Mouse (Mus musculus) hindbrain, embryonic 10.5 days (tissue): ENCODE measurements at regions not wholly inside any gene's neighbourhood (a gene's known extent, or its start where the extent isn't known, plus 50 kb on each side); places are given as distances from the start of the nearest gene placed in this dataset.

Source experiments
- DNase-seq: peaks from one replicate; pipeline ENCODE4 v3.0.0-alpha.2; 2017; ENCODE audit warnings: low spot score
- H3K27ac ChIP-seq: fragments of 300-500 bp; sonication (generic); 2 replicates; pipeline ENCODE4 v1.5.1; 2016; ENCODE audit warnings: mild to moderate bottlenecking, moderate library complexity
- H3K27me3 ChIP-seq: fragments of 300-500 bp; sonication (generic); 2 replicates; pipeline ENCODE4 v1.6.1; 2016; ENCODE audit warnings: mild to moderate bottlenecking; ENCODE audit not compliant: poor library complexity, insufficient read depth, severe bottlenecking
- H3K36me3 ChIP-seq: fragments of 300-500 bp; sonication (generic); 2 replicates; pipeline ENCODE4 v1.6.1; 2016; ENCODE audit warnings: mild to moderate bottlenecking, moderate library complexity
- H3K4me1 ChIP-seq: fragments of 300-500 bp; sonication (generic); replicated peaks from 2 replicates; pipeline ENCODE4 v1.6.1; 2016; ENCODE audit warnings: mild to moderate bottlenecking
- H3K4me3 ChIP-seq: fragments of 300-500 bp; sonication (generic); 2 replicates; pipeline ENCODE4 v1.5.1; 2016; ENCODE audit warnings: mild to moderate bottlenecking, moderate library complexity
- H3K9me3 ChIP-seq: fragments of 300-500 bp; sonication (generic); 2 replicates; pipeline ENCODE4 v1.6.1; 2016; ENCODE audit warnings: mild to moderate bottlenecking, moderate library complexity
- WGBS: fragments of 180-500 bp; shearing (Covaris S2); methylation state at CpG from one replicate; pipeline ENCODE4 v1.1.7; 2016; 5-methylcytosine and 5-hydroxymethylcytosine counted together

GRCm38 (mm10) chr13:70193270-70193669 lies 391.1 kb downstream of the Med10 start:
- 89% methylated on average over 9 of the region's 9 CpGs for WGBS
- Histone ChIP-seq H3K9me3 (no peaks in the 10 kb centered on the region), H3K27me3 (no peaks in the 10 kb centered on the region), H3K4me3 (no peak overlapping the region), H3K27ac (no peak overlapping the region), H3K36me3 (no peaks in the 10 kb centered on the region), H3K4me1 (no peaks in the 10 kb centered on the region)
- no peak for DNase-seq

- Histone ChIP-seq H3K9me3 (no peaks in the 10 kb centered on the region), H3K27me3 (no peaks in the 10 kb centered on the region), H3K4me1 (no peaks in the 10 kb centered on the region), H3K4me3 (no peak overlapping the region), H3K36me3 (no peaks in the 10 kb centered on the region), H3K27ac (no peak overlapping the region)
- DNase-seq, result no peak
- 85% methylated on average over 4 of the region's 4 CpGs for WGBS
Observed at GRCm38 (mm10) chr13:70195854-70196253, 393.7 kb downstream of the Med10 start.

GRCm38 (mm10) chr13:70198638-70199037 lies 396.4 kb downstream of the Med10 start:
- 92% methylated on average over 4 of the region's 4 CpGs for WGBS
- Histone ChIP-seq H3K4me3 (no peak overlapping the region), H3K27ac (no peak overlapping the region), H3K27me3 (no peaks in the 10 kb centered on the region), H3K9me3 (no peaks in the 10 kb centered on the region), H3K36me3 (no peaks in the 10 kb centered on the region), H3K4me1 (no peaks in the 10 kb centered on the region)
- no peak for DNase-seq

GRCm38 (mm10) chr13:70199087-70199486 lies 396.9 kb downstream of the Med10 start:
- peaks cover under 1% of the 10 kb centered on the region; the same call in 1 of the 2 replicates for H3K4me1 ChIP-seq
- H3K4me3 ChIP-seq, result no peak overlapping the region
- no peaks in the 10 kb centered on the region for H3K27me3 ChIP-seq
- H3K27ac ChIP-seq, result no peak overlapping the region
- DNase-seq, result no peak
- no peaks in the 10 kb centered on the region for H3K36me3 ChIP-seq
- WGBS, result 79% methylated on average over 1 of the region's 1 CpGs
- no peaks in the 10 kb centered on the region for H3K9me3 ChIP-seq

- Histone ChIP-seq H3K4me3 (no peak overlapping the region), H3K9me3 (no peaks in the 10 kb centered on the region), H3K27ac (no peak overlapping the region), H3K36me3 (no peaks in the 10 kb centered on the region), H3K4me1 (peaks cover 4% of the 10 kb centered on the region), H3K27me3 (no peaks in the 10 kb centered on the region)
- 48% methylated on average over 7 of the region's 7 CpGs for WGBS
- no peak for DNase-seq
Observed at GRCm38 (mm10) chr13:70205334-70205733, 403.1 kb downstream of the Med10 start.

GRCm38 (mm10) chr13:70210158-70210557 lies 408.0 kb downstream of the Med10 start:
- H3K4me3 ChIP-seq, result no peak overlapping the region
- H3K36me3 ChIP-seq, result no peaks in the 10 kb centered on the region
- 79% methylated on average over 3 of the region's 3 CpGs for WGBS
- no peaks in the 10 kb centered on the region for H3K9me3 ChIP-seq
- H3K27ac ChIP-seq, result no peak overlapping the region
- no peak for DNase-seq
- no peaks in the 10 kb centered on the region; the same call in 1 of the 2 replicates for H3K4me1 ChIP-seq
- no peaks in the 10 kb centered on the region for H3K27me3 ChIP-seq

GRCm38 (mm10) chr13:70213017-70213416 lies 410.8 kb downstream of the Med10 start:
- no peaks in the 10 kb centered on the region for H3K9me3 ChIP-seq
- no peaks in the 10 kb centered on the region for H3K27me3 ChIP-seq
- H3K4me3 ChIP-seq, result no peak overlapping the region
- no peaks in the 10 kb centered on the region for H3K36me3 ChIP-seq
- 94% methylated on average over 3 of the region's 3 CpGs for WGBS
- H3K4me1 ChIP-seq, result peaks cover 12% of the 10 kb centered on the region; the same call in 1 of the 2 replicates
- no peak overlapping the region for H3K27ac ChIP-seq
- DNase-seq, result no peak

GRCm38 (mm10) chr13:70213622-70214021 lies 411.4 kb downstream of the Med10 start:
- no peak for DNase-seq
- WGBS, result 75% methylated on average over 2 of the region's 2 CpGs
- H3K9me3 ChIP-seq, result no peaks in the 10 kb centered on the region
- no peaks in the 10 kb centered on the region for H3K36me3 ChIP-seq
- no peak overlapping the region for H3K27ac ChIP-seq
- H3K4me1 ChIP-seq, result peaks cover 12% of the 10 kb centered on the region; the same call in 1 of the 2 replicates
- H3K4me3 ChIP-seq, result no peak overlapping the region
- H3K27me3 ChIP-seq, result no peaks in the 10 kb centered on the region

- H3K36me3 ChIP-seq, result no peaks in the 10 kb centered on the region
- H3K27ac ChIP-seq, result no peak overlapping the region
- peaks cover 12% of the 10 kb centered on the region; the same call in 1 of the 2 replicates for H3K4me1 ChIP-seq
- no peaks in the 10 kb centered on the region for H3K27me3 ChIP-seq
- no peak overlapping the region for H3K4me3 ChIP-seq
- 81% methylated on average over 10 of the region's 10 CpGs for WGBS
- H3K9me3 ChIP-seq, result no peaks in the 10 kb centered on the region
- no peak for DNase-seq
Observed at GRCm38 (mm10) chr13:70214022-70214654, 411.9 kb downstream of the Med10 start.

GRCm38 (mm10) chr13:70216134-70216533 lies 413.9 kb downstream of the Med10 start:
- Histone ChIP-seq H3K4me1 (peaks cover 12% of the 10 kb centered on the region; the same call in 1 of the 2 replicates), H3K4me3 (no peak overlapping the region), H3K27me3 (no peaks in the 10 kb centered on the region), H3K27ac (no peak overlapping the region), H3K9me3 (no peaks in the 10 kb centered on the region), H3K36me3 (no peaks in the 10 kb centered on the region)
- DNase-seq, result no peak
- WGBS, result 79% methylated on average over 6 of the region's 6 CpGs

GRCm38 (mm10) chr13:70217429-70218133 lies 415.4 kb downstream of the Med10 start:
- Histone ChIP-seq H3K4me3 (no peak overlapping the region), H3K36me3 (no peaks in the 10 kb centered on the region), H3K9me3 (no peaks in the 10 kb centered on the region), H3K27me3 (no peaks in the 10 kb centered on the region), H3K27ac (peak overlapping the region; percentile 53), H3K4me1 (peaks cover 12% of the 10 kb centered on the region; the same call in 1 of the 2 replicates)
- no peak for DNase-seq
- WGBS, result 72% methylated on average over 15 of the region's 15 CpGs

GRCm38 (mm10) chr13:70223485-70223884 lies 413.9 kb downstream of the Ice1 start:
- 85% methylated on average over 5 of the region's 5 CpGs for WGBS
- no peak overlapping the region for H3K4me3 ChIP-seq
- H3K27ac ChIP-seq, result no peak overlapping the region
- no peak for DNase-seq
- H3K27me3 ChIP-seq, result no peaks in the 10 kb centered on the region
- H3K4me1 ChIP-seq, result no peaks in the 10 kb centered on the region
- no peaks in the 10 kb centered on the region for H3K36me3 ChIP-seq
- no peaks in the 10 kb centered on the region for H3K9me3 ChIP-seq

GRCm38 (mm10) chr13:70227167-70227566 lies 410.3 kb downstream of the Ice1 start:
- 0 out of 2 replicates have a peak, but pooled peaks cover 3% of the 10 kb centered on the region for H3K27me3 ChIP-seq
- 78% methylated on average over 6 of the region's 6 CpGs for WGBS
- H3K4me3 ChIP-seq, result no peak overlapping the region
- H3K36me3 ChIP-seq, result no peaks in the 10 kb centered on the region
- DNase-seq, result no peak
- no peak overlapping the region for H3K27ac ChIP-seq
- H3K4me1 ChIP-seq, result no peaks in the 10 kb centered on the region
- no peaks in the 10 kb centered on the region for H3K9me3 ChIP-seq
